Mouse (Mus musculus) olfactory bulb, adult 2 months (tissue): ENCODE data around the gene Rhd.

ENCODE experiments used
- CTCF ChIP-seq: fragments of 200-500 bp; IDR thresholded peaks from 2 replicates; pipeline ENCODE4 v1.5.1; 2012; ENCODE audit warnings: low read depth, mild to moderate bottlenecking, low read length, moderate library complexity; ENCODE audit not compliant: insufficient read depth
- POLR2A ChIP-seq: fragments of 200-500 bp; IDR thresholded peaks from 2 replicates; pipeline ENCODE4 v1.6.1; 2012; ENCODE audit warnings: mild to moderate bottlenecking, low read depth, low read length, moderate library complexity; ENCODE audit not compliant: insufficient read depth

GRCm38 (mm10) chr4:134920631-134921030, 56.3 kb downstream of the Rhd start:
- no peak for TF ChIP-seq POLR2A
- no peak for TF ChIP-seq CTCF
